Mouse (Mus musculus): ENCODE measurements around the gene Nwd1.

- no peak for TF ChIP-seq CTCF (IDR thresholded peaks at IDR 0.05; ENCODE audit: low read depth)
- TF ChIP-seq EP300 (optimal IDR thresholded peaks at IDR 0.05): no peak
Measured at GRCm38 (mm10) chr8:72668925-72669324, 22.4 kb downstream of the Nwd1 start.

All from stomach, postnatal 0 days (tissue).